Mouse (Mus musculus) small intestine, adult 2 months (tissue): Measurements from ENCODE around the gene Cysrt1.

Experiments
- CTCF ChIP-seq: fragments of 200-500 bp; IDR thresholded peaks from 2 replicates; pipeline ENCODE4 v1.5.1; 2012; ENCODE audit warnings: low read depth, mild to moderate bottlenecking, control low read depth, inconsistent platforms, low read length, moderate library complexity, mixed read lengths; ENCODE audit not compliant: insufficient replicate concordance, insufficient read length; ENCODE audit errors: extremely low read depth
- POLR2A ChIP-seq: fragments of 200-500 bp; IDR thresholded peaks from 2 replicates; pipeline ENCODE4 v1.6.1; 2012; ENCODE audit warnings: low read depth, mild to moderate bottlenecking, control low read depth, inconsistent platforms, low read length, moderate library complexity

DNA sequence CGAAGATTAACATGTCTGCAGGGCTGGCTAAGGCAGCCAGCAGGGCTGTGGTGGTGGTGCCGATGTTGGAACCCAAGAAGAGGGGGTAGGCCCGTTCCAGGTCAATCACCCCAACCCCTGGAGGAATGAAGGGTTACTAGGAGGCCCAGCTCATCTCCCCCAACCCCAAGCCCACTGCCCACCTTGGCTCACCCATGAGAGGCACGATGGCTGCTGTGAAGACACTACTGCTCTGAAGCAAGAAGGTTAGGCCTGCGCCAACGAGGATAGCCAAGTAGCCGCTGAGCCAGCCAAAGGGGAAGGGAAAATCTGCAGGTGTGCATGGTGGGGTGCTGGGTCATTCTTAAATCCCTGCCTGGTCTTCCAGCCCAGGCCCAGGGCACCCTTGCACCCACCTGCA is 11.7 kb downstream of the Cysrt1 start:
- TF ChIP-seq CTCF (no peak), POLR2A (no peak)
